Mouse (Mus musculus) liver, embryonic 14.5 days (tissue): Measurements from ENCODE around the gene Gpr179.

Source experiments
- CTCF ChIP-seq: IDR thresholded peaks from 2 replicates; pipeline ENCODE4 v1.5.1; 2016; ENCODE audit warnings: antibody characterized with exemption, low read depth, control low read depth
- EP300 ChIP-seq: IDR thresholded peaks from 2 replicates; pipeline ENCODE4 v1.6.1; 2016; ENCODE audit warnings: antibody characterized with exemption, low read depth

- TF ChIP-seq CTCF, result 0 out of 2 replicates have a peak, but pooled peaks have one; percentile 3
- no peak for TF ChIP-seq EP300
These were observed 40.8 kb downstream of the Gpr179 start for GRCm38 (mm10) chr11:97310895-97311631.
